Mouse (Mus musculus): ENCODE measurements at regions not wholly inside any gene's neighbourhood (a gene's known extent, or its start where the extent isn't known, plus 50 kb on each side); places are given as distances from the start of the nearest gene placed in this dataset.

DNA sequence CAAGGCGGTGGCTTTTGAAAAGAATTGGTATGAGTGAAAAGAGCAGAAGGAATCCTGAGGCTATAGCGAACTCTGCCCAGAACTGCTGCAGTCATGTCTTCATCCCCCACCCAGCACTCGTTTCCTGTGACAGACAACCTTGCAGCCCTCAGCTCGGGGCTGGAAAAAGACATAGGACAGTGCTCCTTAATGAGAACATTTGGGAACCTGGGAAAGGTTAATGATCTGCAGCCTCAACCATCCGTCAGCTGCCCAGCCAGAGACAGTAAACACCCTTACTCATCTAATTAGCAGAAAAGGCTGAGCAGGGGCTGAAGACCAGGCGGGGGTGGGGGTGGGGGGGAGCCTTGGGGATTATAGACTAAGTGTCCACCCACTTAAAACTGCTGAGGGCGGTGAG lies 76.3 kb upstream of the Arhgap36 start:
- TF ChIP-seq GATA1 (IDR thresholded peaks at IDR 0.05; ENCODE audit: borderline replicate concordance, low read length) = no peak
- no peak for TF ChIP-seq FLI1 (IDR thresholded peaks at IDR 0.05; ENCODE audit: low read length)

All from megakaryocyte, embryonic 14.5 days (primary cell).